Mouse (Mus musculus): ENCODE results near the gene Drap1.

The Drap1 gene

DNA sequence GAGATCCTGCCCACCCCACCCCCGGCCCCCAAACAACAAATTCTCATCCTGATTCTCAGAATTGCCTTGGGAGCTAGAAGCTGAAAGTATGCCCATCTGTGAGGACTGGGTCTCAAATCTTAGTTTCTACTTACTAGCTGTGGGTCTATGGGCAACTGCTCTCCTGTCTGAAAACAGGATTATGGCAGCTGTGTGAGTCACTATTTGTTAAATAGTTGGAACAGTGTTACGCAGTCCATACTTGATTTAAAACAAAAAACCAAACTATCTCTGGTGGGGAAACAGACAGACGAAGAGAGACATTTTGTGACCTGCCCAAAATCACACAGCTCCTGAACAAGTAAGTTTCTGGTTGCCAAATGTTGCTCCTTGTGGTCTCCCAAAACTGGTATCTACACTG is 24.9 kb upstream of the Drap1 start:
- CTCF ChIA-PET: interaction anchor here (0.5 to 1.0 kb wide), 3 partner anchors 20 to 567 kb away, joined by 3 to 5 read pairs (median 3); no protein-coding TSS in a partner anchor

DNA sequence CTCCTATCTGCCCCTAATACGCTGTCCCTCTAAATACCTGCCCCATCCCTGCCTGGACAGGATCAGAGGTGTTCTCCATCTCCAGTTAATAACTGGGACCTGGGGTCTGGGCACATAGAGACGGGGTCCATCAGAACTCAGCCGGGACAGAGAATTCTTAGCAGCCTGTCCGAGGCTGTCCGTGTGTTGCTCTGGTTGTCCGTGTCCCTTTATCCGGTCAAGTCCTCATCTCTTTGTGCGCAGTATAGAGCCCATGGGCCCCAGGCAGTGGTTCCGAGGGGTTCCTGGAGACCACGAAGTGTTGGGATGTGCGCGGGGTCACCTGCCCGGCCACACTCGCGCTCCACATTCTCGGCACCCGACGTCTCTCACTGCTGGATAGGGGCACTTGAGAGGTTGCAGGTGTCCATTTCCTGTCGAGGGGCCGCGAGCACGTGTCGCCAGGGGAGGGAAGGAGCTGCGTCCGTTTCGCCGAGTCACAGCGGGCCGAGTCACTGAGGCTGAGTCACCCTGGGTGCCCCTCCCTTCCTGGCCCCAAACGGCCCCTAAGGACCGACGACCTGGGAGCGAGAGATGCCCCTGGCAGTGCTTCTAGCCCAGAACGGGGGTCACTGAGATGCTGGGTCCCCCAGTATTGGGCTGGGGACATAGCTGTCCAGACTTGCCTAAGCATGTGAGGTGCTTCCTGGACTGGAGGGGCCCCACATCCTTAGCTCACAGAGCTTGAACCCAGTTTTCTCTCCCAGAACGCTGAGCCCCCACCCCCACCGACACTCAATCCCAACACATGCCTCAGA is 23.8 kb upstream of the Drap1 start:
- CTCF ChIA-PET: no interaction called here

DNA sequence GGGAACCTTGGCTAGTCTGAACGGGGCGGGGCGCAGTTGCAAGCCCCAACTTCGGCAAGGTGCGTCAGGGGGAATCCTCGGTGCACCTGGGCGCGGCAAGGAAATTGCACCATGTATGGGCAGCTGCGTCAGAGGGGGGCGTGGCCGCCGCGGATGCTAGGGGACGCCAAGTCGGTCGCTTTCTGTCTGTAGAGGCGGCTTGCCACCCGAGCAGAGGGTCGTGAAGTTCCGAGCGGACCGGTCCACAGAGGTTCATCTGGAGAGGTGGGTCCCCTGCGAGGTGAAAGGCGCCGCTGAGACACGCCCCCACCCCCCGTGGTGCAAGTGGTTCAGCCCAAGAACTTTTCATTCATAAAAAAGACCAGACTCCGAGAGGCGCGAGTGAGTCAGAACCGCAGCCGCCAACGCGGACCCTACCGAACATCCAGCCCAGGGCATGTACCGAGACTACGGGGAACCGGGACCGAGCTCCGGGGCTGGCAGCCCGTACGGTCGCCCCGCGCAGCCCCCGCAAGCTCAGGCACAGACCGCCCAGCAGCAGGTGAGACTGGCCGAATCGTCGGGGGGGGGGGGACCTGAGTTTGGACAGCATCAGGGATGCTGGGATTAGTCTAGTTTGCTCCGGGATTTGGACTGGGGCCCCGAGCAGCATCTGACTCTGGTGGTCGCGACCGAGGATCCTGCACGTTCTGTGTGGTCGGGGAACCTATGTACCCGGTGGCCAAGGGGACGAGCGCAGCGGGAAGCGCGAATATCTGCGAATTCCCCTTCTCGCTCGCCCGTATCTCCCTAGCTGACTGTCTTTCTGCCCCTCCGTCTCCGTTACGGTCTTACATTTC is 23.0 kb upstream of the Drap1 start, which contains the start of gene Fosl1:
TSS of gene Fosl1 (plus strand) at position 33 of the 839 bp plus-strand sequence.
- CTCF ChIA-PET: interaction anchor here (0.6 to 1.0 kb wide), 4 partner anchors 24 to 306 kb away, joined by 4 to 6 read pairs (median 5); no protein-coding TSS in a partner anchor

DNA sequence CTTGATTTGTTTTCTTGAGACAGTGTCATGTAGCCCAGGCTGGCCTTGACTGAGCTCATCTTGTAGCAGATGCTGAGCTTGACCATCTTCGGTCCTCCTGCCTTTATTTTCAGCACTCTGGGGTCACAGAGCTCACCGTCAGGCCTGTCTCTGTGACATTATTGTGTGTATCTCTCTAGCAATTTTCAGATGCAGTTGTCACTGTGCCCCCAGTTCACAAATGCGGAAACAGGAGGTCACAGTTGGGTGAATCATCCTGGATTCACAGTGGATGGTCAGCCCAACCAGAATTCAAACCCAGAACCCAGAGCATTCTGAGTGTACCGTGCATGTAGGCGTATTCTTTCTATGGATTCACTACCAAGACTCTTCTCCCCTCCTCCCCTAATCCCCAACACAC is 21.0 kb upstream of the Drap1 start:
- CTCF ChIA-PET: no interaction called here

DNA sequence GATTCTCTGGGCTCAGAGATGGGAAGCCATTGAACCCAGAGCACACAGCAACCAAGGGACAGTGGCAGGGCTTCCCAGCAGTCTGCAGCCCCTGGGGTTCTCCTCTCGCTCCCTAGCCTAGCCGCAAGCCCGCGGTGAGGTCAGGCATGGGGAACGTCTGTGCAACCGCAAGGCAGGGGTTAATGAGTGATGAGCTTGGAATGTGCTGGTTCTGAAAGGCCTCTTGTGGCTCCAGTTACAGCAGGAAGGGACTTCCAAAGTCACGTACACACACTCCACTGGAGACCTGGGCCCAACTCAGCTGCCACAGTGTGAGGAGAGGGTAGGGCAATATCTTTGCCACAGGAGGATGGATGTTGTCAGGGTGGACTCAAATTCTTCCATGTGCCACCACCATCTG is 20.2 kb upstream of the Drap1 start:
- CTCF ChIA-PET: interaction anchor here (0.6 kb wide), 1 partner anchor 516 kb away, joined by 7 read pairs; no protein-coding TSS in a partner anchor

DNA sequence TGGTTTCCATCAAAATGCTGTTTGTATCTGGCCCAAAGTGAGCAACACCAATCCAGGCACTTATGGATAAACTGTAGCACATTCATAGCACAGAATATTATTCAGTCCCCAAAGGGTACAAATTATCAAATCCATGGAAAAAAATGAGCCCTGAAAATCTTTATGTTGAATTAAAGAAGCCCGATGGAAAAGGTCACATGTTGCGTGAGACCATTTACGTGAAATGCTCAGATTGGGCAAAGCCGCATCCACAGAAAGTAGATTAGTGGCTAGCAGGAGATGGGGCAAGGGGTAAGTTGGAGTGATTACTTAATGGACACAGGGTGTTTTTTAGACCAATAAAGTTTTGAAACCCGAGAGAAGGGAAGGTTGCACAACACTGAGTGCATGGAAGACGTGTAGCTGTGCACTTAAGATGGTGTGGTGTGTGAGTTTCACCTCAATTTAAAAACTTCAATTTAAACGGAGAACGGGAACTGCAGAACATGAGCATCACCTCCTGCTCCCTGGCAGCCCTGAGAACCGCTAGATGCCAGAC is 19.7 kb upstream of the Drap1 start:
- CTCF ChIA-PET: interaction anchor here (0.6 kb wide), 1 partner anchor 517 kb away, joined by 7 read pairs; no protein-coding TSS in a partner anchor

DNA sequence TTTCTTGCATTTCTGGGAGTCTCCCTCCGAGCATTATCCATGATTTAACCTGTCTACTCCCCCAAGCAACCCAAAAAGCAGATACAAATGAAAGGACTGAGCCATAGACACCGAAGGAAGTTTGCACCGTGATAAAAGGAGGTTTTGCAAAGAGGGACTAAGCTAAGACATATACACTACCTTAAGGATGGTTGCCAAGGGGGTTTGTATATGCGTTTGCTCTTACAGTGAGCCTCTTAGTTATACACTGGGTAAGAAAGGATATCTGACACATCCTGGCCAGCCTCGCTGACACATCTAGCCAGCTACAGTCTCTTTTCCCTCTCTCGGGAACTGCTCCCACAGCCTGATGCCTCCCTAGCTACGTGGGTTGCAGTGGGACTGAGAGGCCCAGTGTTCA is 9.2 kb upstream of the Drap1 start:
- CTCF ChIA-PET: interaction anchor here (0.7 to 2.5 kb wide), 2 partner anchors 23 to 54 kb away, joined by 3 to 9 read pairs; partner anchors contain the start of gene Mus81

DNA sequence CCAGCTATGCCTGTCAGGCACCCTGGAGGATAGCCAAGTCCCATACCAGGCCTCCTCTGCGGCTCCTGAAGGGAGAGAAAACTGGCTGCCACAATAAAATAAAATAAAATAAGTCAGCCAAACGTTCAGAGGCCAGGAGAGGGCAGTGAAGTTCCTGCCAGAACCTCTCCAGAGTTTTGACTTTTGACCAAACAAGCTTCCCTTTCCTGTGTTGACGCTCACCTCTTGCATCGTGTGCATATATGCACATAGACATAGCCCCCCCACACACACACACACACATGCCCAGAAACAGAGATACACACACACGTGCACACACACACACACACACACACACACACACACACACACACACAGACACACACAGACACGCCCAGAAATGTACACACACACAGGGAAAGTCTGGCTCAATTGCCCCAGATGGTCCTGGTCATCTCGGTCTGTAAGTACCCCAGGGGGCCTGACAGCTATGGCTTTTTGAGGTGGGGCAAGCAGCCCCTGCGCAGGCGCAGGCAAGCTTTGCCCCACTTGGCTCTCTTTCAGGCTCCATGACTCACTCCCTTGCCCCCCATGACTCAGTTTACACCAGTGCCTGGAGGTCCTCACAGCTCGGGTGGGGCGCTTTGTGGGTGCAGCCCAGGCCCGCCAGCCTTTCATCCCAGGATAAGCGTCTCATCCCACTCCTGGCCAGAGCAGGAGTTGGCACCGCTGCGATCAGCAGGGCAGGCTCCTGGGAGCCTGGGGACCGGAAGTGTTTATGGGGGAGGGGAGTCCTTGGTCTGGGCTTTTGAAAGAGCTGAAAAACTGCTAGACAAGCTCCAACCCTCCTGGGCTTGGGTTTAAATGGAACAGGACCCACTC is 8.4 kb upstream of the Drap1 start:
- CTCF ChIA-PET: interaction anchor here (1.0 to 2.5 kb wide), 3 partner anchors 31 to 62 kb away, joined by 3 to 9 read pairs (median 4); partner anchors contain the start of gene Mus81

DNA sequence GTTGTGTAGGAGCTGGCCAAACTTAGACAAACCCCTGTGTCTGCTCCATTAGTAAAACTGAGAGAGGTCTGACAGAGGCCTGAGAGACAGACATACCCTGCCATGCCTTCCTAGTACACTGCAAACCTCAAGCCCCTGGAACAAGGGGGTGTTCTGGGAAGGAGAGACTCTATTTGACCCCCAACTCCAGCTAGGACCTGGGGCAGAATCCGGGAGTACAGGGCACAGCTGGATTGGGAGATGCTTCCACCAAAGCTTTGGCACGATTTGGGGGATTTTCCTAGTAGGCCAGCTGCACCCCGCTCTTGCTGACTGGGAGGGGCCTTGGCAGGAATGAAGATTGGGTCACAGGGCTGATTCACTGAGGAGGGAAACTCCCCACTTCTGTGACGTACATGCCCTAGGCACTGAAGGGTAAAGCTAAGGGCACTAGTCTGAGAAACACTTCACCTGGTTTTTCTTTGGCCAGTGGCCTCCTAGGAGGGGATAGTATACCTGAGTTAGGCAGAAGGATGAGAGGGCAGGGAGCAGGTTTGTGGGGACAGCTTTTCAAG is 7.2 kb upstream of the Drap1 start:
- CTCF ChIA-PET: interaction anchor here (2.5 kb wide), 1 partner anchor 56 kb away, joined by 9 read pairs; the partner anchor contains the start of gene Mus81

DNA sequence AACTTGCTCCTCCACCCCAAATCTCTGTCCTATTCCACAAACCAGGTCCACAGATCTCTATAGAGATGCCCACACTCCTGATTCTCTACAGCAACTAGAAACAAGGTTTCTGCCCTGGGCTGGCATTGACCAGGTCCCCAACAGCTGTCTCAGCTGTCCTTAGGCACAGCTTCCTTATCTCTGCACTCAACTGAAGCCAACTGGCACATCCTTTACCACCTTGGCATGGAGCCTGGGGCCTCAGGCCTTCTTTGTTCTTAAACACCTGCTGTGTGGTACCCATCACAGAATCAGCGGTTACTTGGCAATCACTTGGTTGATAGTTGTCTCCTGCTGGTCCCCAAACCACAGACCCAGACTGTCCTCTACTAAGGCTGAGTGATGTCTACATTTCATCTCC is 5.6 kb upstream of the Drap1 start:
- CTCF ChIA-PET: interaction anchor here (1.2 kb wide), 1 partner anchor 23 kb away, joined by 4 read pairs; no protein-coding TSS in a partner anchor

DNA sequence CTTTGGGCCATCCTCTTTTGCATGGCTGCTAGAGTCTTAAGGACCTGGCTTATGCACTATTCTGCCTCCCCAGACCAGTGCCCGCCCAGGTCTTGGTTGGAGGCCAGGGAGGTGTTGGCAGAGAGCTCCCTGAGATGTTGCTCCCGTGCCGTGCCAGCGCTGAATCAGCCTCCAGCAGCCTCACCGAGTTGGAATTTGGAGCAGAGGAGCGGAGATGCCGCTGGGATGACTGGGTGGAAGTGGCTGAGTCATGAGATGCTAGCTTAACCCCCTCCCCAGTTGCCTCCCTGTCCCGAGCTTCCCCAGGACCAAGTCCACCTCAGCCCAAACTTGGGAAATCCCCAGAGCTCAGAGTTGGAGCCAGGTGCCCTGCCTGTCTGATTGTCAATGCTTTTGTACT is 5.0 kb upstream of the Drap1 start:
- CTCF ChIA-PET: interaction anchor here (0.7 to 1.2 kb wide), 3 partner anchors 12 to 23 kb away, joined by 3 to 5 read pairs (median 4); no protein-coding TSS in a partner anchor

DNA sequence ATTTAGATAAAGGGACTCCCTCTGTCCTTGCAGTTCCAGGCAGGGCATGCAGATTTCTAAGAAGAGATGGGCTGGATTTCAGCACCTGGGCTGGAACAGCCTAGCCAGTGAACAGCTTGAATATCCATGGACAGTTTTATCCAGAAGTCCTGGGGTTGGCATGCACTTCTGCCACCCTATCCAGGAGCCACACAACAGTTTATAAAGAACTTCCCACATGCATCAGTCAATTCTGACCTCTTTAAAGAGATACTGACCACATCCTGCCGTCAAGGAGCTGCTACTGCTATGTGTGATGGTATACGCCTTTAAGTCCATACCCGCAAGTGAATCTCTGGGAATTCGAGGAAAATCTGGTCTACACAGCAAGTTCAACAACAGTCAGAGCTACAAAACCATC is 4.4 kb upstream of the Drap1 start:
- CTCF ChIA-PET: interaction anchor here (0.7 to 1.2 kb wide), 3 partner anchors 13 to 22 kb away, joined by 3 to 5 read pairs (median 4); no protein-coding TSS in a partner anchor

DNA sequence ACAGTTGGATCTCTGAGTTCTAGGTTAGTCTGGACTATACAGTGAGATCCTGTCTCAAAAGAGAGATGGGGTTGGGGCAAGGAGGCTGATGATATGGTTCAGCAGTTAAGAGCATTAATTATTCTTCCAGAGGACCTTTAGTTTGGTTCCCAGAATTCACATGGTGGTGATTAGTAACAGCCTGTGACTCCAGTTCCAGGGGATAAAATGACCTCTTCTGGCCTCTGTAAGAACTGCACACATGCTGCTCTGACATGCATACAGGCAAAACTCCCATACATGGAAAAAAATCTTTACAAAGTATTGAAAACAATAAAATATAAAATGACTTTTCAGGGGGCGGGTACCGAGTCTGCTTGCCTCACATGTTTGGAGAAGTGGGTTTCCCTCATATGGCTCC is 3.3 kb upstream of the Drap1 start:
- CTCF ChIA-PET: interaction anchor here (0.7 kb wide), 1 partner anchor 549 kb away, joined by 8 read pairs; no protein-coding TSS in a partner anchor

DNA sequence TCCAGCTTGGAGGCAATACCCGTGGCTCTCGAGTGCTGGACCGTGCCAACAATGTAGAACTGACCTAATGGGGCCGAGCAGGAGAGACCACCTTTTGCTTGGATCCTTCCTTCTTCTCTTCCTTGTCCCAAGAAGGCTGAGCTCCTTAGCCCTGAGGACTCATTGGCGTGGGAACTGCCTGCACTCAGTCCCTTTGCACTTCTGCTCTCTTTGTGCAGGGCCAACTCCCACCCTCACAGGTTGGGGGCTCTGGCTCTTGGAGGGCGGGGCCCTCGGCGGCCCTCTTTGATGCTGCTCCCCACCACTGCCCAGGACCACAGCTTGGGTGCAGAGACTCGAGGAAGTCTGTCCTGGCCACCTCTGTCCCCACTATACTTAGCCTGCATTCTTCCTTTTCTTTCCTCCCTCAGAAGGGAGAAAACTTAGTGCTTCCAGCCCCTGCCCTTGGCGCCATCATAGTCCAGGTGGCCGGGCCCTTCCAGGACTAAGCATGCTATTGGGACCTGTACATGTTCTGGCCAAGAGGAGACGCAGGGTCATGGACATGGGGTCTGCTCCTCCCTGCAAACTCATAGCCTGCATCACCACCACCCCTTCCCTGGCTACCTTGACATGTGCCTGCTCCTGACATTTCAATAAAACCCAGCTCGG is 2.0 kb upstream of the Drap1 start:
- CTCF ChIA-PET: interaction anchor here (0.6 kb wide), 1 partner anchor 318 kb away, joined by 3 read pairs; no protein-coding TSS in a partner anchor

DNA sequence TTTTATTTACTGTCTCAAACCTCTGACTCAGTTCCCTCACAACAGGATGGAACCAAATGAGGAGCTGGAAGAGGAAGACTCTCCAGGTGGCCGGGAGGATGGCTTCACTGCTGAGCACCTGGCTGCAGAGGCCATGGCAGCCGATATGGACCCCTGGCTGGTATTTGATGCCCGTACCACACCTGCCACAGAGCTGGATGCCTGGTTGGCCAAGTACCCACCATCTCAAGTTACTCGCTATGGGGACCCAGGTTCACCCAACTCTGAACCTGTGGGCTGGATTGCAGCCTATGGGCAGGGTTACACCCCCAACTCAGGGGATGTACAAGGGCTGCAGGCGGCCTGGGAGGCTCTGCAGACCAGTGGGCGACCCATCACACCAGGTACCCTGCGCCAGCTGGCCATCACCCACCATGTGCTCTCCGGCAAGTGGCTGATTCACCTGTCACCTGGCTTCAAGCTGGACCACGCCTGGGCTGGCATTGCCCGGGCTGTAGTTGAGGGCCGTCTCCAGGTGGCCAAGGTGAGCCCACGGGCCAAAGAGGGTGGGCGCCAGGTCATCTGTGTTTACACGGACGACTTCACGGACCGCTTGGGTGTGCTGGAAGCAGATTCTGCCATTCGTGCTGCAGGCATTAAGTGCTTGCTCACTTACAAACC is 1.3 kb upstream of the Drap1 start:
- CTCF ChIA-PET: no interaction called here

DNA sequence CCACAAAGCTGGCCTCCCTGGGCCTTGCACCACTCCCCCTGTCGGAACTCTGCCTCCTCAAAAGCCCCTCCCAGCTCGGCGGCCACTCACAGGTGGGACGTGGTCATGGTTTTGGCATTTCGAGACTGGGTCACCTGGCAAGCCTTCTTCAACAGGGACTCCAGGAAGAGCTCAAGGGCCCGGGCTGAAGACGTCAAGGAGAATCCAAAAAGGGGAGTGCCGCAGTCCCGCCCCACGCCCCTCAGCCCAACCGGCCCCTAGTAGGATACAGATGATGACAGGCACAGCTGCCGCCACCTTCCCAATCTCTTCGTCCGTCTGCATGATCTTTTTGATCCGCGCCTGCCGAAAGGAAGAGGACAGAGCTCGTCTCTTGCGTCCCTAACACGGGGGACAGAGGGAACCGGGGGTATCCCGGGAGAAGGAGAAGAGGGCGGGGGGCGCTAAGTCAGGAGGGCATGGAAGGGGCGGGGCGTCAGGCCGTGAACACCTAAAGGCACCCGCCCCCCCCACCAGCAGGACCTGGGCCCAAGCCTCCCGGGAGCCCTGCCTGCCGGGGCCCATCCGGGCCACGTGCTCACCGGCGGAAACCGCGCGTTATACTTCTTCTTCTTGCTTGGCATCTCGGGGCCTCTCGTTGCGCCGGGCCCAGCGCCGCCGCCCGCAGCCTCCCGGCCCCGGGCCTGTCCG is 542 bp downstream of the Drap1 start:
- CTCF ChIA-PET: interaction anchor here (0.6 to 1.3 kb wide), 3 partner anchors 17 to 27 kb away, joined by 3 to 6 read pairs (median 5); no protein-coding TSS in a partner anchor

DNA sequence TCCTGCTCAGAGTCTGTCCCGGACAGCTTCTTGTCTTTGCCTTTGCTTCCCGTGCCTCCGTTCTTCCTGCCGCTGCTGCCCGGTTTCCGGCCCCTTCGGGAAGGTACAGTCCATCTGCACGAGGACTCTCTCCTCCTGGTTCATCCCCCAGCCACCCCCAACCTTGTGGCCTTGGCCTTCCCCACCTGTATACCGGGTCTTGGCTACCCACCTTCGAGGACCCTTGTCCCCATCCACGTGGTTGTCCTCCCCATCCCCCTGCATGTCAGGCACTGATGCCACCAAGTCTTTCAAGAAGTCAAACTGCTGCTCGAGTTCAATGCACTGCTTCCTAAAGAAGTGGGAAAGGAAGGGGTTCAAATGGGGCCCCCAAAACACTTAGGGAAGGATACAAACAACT is 1.2 kb downstream of the Drap1 start:
- CTCF ChIA-PET: interaction anchor here (1.3 kb wide), 1 partner anchor 16 kb away, joined by 5 read pairs; no protein-coding TSS in a partner anchor

DNA sequence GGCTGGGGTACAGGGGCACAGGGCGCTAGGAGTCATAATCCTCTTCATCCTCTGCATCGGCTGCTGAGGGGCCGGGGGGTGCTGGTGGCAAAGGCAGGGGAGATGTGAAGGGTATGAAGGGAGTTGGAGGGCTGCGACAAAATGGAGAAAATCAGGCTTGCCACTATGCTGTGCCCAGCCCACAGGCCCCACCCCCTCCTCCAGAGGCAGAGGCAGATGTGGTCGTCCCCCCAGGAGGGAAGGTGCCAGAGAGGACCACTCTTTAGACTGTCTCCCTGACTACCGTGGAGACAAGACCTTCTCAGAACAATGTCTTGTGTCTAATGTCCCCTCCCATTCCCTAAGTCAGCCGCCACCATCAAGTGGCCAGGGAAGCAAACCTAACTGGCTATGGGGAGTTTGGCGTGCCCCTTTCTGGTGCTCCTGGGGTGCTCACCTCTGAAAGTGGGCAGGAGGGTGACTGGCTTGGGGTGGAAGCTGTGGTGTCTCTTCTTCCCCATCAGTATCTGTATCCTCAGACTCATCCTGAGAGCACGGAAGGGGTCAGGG is 1.8 kb downstream of the Drap1 start:
- CTCF ChIA-PET: no interaction called here
